Mouse (Mus musculus) heart, adult 2 months (tissue): ENCODE measurements around the gene Tex10. TPM values are rescaled to one million over a fixed set of nuclear protein-coding genes. Genes with fewer than 3 reads are reported as not detected.
"Not testable (repeated sequence)": the region's sequence is repeated elsewhere in the genome, so short reads cannot be mapped to it uniquely, and the experiment has no call there.

Experiments used
- DNase-seq, 2 experiments: peaks; one replicate each; pipeline ENCODE4 v3.0.0; 2021
- H3K27ac ChIP-seq: fragments of 200-600 bp; 2 replicates; pipeline ENCODE4 v1.8.1; 2022
- H3K27me3 ChIP-seq: fragments of 200-500 bp; 2 replicates; pipeline ENCODE4 v1.6.1; 2012; ENCODE audit warnings: mild to moderate bottlenecking, low read length, inconsistent platforms, mixed read lengths; ENCODE audit not compliant: control insufficient read depth, insufficient read depth
- H3K36me3 ChIP-seq: fragments of 200-500 bp; 2 replicates; pipeline ENCODE4 v1.6.1; 2012; ENCODE audit warnings: low read length, inconsistent platforms; ENCODE audit not compliant: control insufficient read depth, insufficient read depth
- H3K4me1 ChIP-seq: fragments of 200-500 bp; 2 replicates; pipeline ENCODE4 v1.6.1; 2011; ENCODE audit warnings: low read length; ENCODE audit not compliant: control insufficient read depth, insufficient read depth
- H3K4me3 ChIP-seq: fragments of 200-600 bp; 2 replicates; pipeline ENCODE4 v1.8.1; 2022
- H3K79me2 ChIP-seq: fragments of 200-500 bp; replicated peaks from 2 replicates; pipeline ENCODE4 v1.6.1; 2012; ENCODE audit warnings: mild to moderate bottlenecking, inconsistent platforms, low read length, moderate library complexity, mixed read lengths; ENCODE audit not compliant: control insufficient read depth, insufficient read depth
- H3K9ac ChIP-seq: fragments of 200-500 bp; 2 replicates; pipeline ENCODE4 v1.6.1; 2012; ENCODE audit warnings: low read depth, mild to moderate bottlenecking, control low read depth, inconsistent platforms, low read length, mixed read lengths
- CTCF ChIP-seq: fragments of 200-600 bp; IDR thresholded peaks from 2 replicates; pipeline ENCODE4 v1.8.1; 2022; ENCODE audit warnings: antibody characterized with exemption, mild to moderate bottlenecking, moderate library complexity
- EP300 ChIP-seq: fragments of 200-500 bp; IDR thresholded peaks from 2 replicates; pipeline ENCODE4 v1.6.1; 2011; ENCODE audit warnings: low read depth, low read length, control low read depth; ENCODE audit not compliant: insufficient read depth
- POLR2A ChIP-seq: fragments of 200-500 bp; IDR thresholded peaks from 2 replicates; pipeline ENCODE4 v1.6.1; 2011; ENCODE audit warnings: mild to moderate bottlenecking, low read depth, low read length, control low read depth; ENCODE audit not compliant: insufficient read depth
- WGBS: fragments of 180-500 bp; shearing (Covaris S2); methylation state at CpG from one replicate; pipeline ENCODE4 v1.1.7; 2018; 5-methylcytosine and 5-hydroxymethylcytosine counted together
- intact Hi-C: fragments of 180-260 bp; cut with DNase I; formaldehyde crosslinking; loops from one replicate; pipeline ENCODE4 v1.15.1; 2025
- polyA plus RNA-seq: library from polyadenylated mRNA; depleted of rRNA; stranded (reverse); fragments of >200 nt; gene quantifications from 2 replicates; pipeline ENCODE4 v1.2.3, GENCODE M21; 2012
- total RNA-seq, 2 experiments: library from RNA; stranded (reverse); gene quantifications; 2 replicates each; pipeline ENCODE4 v1.2.3; 2021

The Tex10 gene
- total and polyA plus RNA-seq, 3 experiments: 7.9 to 9.0 (median 8.0) TPM

DNA sequence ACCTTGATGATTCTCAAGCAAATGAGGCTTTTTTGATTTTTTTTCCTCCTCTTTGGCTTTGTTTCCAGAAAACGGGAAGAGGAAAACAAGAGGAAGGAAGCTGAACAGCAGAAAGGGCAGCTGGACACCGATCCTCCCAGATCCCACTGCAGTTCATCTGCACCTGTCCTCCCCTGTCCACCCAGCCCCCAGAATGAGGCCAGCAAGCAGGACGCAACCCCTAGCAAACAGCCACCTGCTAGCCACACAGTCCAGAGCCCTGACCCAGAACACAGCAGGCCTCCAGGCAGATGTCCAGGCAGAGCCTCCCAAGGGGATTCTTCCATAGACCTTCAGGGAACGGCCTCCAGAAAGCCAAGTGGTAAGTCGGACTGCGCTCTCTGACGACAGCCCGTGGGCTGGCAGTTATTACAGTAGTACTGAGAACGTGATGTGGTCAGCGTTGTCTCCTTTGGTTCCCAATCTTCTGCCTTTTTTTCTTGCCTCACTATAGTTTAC lies 57.4 kb downstream of the Tex10 start:
- TF ChIP-seq CTCF (no peak), EP300 (no peak), POLR2A (no peak)
- H3K79me2 ChIP-seq: no peaks in the 10 kb centered on the region
- intact Hi-C loops: no loop called here
- no peaks in the 10 kb centered on the region for H3K27me3 ChIP-seq
- no peak overlapping the region for H3K4me3 ChIP-seq
- H3K27ac ChIP-seq: no peak overlapping the region
- no peak overlapping the region for H3K9ac ChIP-seq
- DNase-seq: peak; percentile 62 to 63
- no peaks in the 10 kb centered on the region for H3K4me1 ChIP-seq
- 60% methylated on average over 10 of the region's 10 CpGs for WGBS
- H3K36me3 ChIP-seq: no peaks in the 10 kb centered on the region

DNA sequence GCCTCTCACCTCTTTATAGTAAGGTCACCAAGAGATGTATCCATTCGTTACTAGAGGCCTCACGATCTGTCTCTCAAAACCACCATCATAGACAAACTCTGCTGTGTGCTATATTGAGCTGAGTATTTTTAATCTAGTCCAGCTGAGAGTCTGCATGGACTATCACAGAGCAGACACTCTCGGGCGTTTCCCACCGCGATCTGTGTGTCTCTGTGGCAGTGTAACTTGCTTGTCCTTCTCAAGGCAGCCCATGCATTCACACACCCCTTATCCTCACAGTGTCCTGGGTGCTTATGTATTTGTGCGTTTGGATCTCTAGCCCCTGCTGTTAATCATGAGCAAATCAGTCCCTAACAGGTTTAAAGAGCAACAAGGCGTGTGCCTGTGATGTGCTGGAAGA lies 59.8 kb downstream of the Tex10 start:
- 82% methylated on average over 8 of the region's 8 CpGs for WGBS
- Histone ChIP-seq H3K36me3 (no peaks in the 10 kb centered on the region), H3K79me2 (no peaks in the 10 kb centered on the region), H3K27ac (no peak overlapping the region), H3K9ac (no peak overlapping the region), H3K27me3 (no peaks in the 10 kb centered on the region), H3K4me3 (no peak overlapping the region), H3K4me1 (no peaks in the 10 kb centered on the region)
- no peak for TF ChIP-seq POLR2A
- no peak for TF ChIP-seq CTCF
- no peak for TF ChIP-seq EP300
- intact Hi-C loops: no loop called here
- DNase-seq: no peak

DNA sequence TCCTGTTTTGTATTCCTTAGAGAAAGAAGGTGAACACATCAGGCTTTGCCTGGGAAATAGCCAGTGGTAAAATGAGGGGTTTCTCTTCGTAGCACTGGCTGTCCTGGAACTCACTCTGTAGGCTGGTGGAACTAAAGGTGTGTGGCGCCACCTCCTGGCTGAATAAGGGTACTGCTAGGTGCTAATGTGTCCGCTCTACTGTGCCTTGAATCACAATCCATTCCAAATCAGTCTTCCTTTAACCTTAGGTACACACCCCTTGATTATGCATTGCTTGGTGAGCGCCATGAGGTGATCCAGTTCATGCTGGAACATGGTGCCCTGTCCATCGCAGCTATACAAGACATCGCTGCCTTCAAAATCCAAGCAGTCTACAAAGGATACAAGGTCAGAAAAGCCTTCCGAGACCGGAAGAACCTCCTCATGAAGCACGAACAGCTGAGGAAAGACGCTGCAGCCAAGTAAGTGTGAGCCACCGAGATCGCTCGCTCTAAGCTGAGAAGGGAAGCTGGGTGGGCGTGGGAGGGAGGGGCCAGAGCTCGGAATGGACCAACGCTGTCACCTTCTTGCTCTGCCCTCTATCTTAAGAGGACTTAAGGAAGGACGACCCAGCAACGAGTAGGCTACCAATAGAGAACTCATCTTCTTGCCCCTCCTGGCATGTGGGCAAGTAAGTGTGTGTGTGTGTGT lies 65.8 kb downstream of the Tex10 start:
- Histone ChIP-seq H3K27ac (no peak overlapping the region), H3K4me3 (no peak overlapping the region), H3K79me2 (no peaks in the 10 kb centered on the region), H3K9ac (no peak overlapping the region), H3K36me3 (no peaks in the 10 kb centered on the region), H3K4me1 (no peaks in the 10 kb centered on the region; the same call in 1 of the 2 replicates), H3K27me3 (no peaks in the 10 kb centered on the region)
- intact Hi-C loops: loop anchor here (1.0 to 10.0 kb wide), 3 partner anchors 182 to 973 kb away; no protein-coding TSS in a partner anchor
- WGBS: 39% methylated on average over 18 of the region's 18 CpGs
- DNase-seq: peak; percentile 36 to 66
- TF ChIP-seq EP300: 0 out of 2 replicates have a peak, but pooled peaks have one; percentile 50
- no peak for TF ChIP-seq POLR2A
- peak; percentile 93 for TF ChIP-seq CTCF

DNA sequence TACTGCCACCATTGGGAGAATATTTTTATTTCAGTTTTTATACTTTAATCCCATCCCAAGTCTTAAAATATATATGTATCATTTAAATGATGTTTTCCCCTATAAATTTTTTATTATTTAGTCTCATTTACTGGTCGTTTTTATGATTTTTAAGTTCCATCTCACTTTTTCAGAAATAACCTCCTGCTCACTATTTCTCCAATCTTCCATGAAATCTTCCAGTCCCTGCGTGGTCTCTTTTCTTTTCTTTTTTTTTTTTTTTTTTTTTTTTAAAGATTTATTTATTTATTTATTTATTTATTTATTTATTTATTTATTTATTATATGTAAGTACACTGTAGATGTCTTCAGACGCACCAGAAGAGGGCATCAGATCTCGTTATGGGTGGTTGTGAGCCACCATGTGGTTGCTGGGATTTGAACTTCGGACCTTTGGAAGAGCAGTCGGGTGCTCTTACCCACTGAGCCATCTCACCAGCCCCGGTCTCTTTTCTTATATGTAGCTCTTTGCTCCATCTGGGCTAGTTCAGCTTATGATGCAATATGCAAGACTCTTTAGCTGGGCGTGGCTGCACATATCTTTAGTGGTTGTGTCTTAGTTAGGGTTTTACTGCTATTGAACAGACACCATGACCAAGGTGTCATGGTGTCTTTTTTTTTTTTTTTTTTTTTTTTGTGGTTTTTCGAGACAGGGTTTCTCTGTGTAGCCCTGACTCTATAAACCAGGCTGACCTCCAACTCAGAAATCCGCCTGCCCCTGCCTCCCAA lies 67.4 kb downstream of the Tex10 start:
- intact Hi-C loops: loop anchor here (10.0 kb wide), 2 partner anchors 901 to 971 kb away; no protein-coding TSS in a partner anchor
- H3K4me1 ChIP-seq, H3K4me3 ChIP-seq, H3K36me3 ChIP-seq, H3K9ac ChIP-seq, H3K27me3 ChIP-seq, H3K27ac ChIP-seq, H3K79me2 ChIP-seq, DNase-seq: not testable (repeated sequence)
- 87% methylated on average over 10 of the region's 10 CpGs for WGBS

DNA sequence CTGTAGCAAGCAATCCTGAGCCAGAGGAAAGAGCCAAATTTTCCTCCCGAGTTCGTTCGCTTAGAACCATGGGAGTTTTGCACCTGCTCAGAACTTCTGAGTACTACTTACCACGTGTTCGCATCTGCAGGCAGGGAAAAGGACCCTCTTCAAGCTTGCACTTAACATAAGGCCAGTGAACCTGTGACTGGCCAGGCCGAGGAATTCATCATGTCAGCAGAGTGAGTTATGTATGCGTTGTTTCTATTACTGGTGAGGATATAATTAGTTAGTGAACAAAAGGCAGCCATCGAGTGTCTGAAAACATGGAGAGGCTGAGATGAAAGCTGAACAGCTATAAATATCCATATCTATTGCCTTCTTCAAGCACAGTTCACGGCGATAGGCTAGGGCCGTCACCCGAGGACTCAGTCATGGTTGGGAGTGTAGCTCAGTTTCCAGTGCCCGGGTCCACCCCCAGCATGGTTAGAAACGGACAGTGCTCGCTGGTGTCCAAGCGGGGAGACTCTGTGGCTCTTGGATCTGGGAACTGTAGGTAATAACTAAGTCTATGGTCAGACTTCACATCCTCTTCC lies 70.1 kb downstream of the Tex10 start:
- Histone ChIP-seq H3K27ac (peak overlapping the region; percentile 2; the same call in 1 of the 2 replicates), H3K9ac (no peak overlapping the region)
- WGBS: 54% methylated on average over 16 of the region's 16 CpGs

More for the DNA sequence above, 70.1 kb downstream of the Tex10 start:
- Histone ChIP-seq H3K79me2 (no peaks in the 10 kb centered on the region), H3K36me3 (no peaks in the 10 kb centered on the region), H3K27me3 (no peaks in the 10 kb centered on the region), H3K4me3 (no peak overlapping the region), H3K4me1 (no peaks in the 10 kb centered on the region; the same call in 1 of the 2 replicates)
- intact Hi-C loops: loop anchor here (10.0 kb wide), 2 partner anchors 898 to 968 kb away; no protein-coding TSS in a partner anchor
- peak in 1 of 2 experiments; percentile 12 for DNase-seq
- TF ChIP-seq CTCF: no peak
- no peak for TF ChIP-seq EP300
- TF ChIP-seq POLR2A: no peak
